Mouse (Mus musculus) CH12F3 (cell line): ENCODE measurements around the gene Grk5.

ENCODE experiments used
- in situ Hi-C: fragments of 300-500 bp; cut with MboI; formaldehyde crosslinking; loops from 2 replicates; pipeline ENCODE4 v1.14.3; 2020; ENCODE audit warnings: low sequenced_read_pairs

Gene Grk5

DNA sequence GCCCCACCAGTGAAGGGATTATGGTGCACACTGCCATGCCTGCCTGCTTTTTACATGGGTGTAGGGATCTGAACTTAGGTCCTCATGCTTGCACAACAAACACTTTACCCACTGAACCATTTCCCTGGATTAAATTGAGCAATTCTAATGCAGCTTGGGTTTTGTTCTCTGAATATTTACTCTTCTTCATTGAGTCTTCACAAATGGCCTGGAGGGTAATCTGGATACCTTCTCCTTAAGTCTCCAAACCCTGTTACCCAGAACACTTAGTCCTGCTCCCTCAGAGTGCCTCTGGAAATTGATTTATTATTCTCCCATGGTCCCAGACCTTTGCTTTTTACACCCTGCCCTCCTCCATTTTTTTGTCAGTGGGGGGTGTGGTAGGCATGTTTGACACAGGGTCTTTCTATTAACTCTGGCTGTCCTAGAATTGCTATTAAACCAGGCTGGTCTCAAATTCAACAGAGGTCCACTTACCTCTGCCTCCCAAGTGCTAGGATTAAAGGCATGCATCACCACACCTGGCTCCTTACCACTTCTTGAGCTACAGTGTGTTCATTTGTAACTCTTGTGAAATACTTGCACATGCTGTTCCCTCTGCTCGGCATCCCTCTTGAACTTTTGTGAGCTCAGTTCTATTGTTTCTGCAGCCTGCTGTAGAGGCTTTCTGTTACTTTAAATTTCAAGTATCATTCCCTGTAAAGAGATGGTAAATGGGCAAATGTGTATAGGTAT lies 82.9 kb downstream of the Grk5 start:
- in situ Hi-C loops = no loop called here

DNA sequence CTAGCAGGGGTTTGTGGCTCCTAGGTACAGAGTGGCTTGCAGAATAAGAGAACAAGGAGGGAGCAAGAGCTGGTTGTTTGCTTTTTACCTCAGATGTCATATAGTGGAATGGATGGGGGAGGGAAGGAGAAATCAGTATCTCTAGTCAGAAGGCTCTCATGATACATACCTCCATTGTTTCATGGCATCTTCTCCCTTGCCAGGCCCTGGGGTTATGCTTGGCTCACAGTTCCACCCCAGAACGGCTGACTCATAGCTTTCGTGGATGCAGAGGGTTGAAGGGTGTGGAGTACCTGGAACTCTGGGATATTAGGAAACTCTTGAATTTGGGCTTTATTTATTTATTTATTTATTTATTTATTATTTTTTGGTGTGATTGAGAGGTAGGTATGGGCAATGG lies 84.0 kb downstream of the Grk5 start:
- in situ Hi-C loops = no loop called here

DNA sequence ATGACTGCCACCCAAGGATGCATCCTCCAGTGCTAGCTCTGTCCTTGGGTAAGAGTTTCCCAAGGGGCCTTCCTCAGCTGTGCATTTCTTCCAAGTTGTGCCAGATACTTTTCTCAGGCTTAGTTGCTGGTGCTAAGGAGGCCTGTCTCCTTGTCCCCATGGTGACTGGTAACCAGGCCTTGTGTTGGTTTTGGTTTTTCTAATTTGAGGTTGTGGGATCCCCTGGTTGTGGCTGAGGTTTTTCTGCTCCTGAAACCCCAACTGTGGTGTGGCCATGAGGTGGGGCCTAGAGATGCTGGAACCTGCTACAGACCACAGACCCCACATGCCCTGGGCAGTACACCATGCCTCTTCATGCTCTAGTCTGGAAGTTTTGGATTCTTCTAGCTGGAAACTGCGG lies 90.0 kb downstream of the Grk5 start:
- in situ Hi-C loops = no loop called here

DNA sequence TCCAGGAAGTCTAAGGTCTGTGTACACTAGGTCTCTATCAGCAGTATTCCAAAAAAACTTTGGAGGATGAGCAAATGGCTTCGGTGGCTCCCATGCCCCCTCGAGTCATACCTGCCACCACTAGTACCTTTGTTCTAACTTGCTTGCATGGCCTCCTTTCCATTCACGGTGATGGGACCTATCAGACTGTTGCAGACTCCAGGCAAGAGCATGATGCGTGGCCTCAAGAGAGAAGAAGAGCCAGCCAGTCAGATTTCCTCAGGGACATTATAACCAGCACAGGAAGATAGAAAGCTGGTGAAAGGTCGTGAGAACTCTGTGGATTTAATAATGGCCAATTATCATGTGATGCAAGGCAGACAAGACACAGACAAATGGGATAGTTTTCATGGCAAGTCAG lies 91.8 kb downstream of the Grk5 start:
- in situ Hi-C loops = no loop called here

DNA sequence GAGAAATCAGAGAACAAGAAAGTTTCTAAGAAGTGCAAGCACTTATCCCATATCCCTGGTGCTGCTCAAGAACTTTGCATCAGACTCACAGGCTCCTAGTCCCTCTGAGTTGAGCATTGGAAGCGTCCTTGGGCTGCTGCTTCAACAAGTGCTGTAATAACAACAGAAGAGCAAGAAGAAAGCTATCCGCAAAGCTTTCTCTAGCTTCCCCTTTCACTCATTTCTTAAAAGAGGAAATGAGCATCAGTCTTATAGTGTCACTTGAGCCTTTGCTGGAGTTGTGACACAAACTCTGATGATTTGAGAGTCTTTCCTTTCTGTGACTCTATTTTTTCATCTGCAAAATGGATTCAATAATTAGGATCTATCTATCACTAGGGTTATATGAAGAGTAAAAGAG lies 92.3 kb downstream of the Grk5 start:
- in situ Hi-C loops = no loop called here

DNA sequence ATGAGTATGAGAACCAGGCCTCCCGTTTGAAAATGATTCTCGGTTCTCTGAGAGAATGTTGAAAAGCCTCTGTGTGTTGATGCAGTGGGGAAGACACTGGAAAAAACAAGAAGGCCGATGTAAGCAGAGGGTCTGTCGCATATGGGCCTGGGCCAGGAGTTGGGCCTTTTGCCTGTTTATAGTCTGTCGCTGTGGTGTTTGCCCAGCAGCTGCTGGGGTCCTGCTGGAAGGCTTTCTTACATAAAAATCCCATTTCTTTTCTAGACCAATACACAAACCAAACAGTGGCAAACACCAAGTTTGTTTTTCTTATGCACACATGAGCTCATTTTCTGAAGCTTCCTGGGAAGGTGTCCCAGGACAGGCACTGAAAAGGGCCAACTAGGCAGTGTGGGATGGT lies 100.2 kb downstream of the Grk5 start:
- in situ Hi-C loops = no loop called here

DNA sequence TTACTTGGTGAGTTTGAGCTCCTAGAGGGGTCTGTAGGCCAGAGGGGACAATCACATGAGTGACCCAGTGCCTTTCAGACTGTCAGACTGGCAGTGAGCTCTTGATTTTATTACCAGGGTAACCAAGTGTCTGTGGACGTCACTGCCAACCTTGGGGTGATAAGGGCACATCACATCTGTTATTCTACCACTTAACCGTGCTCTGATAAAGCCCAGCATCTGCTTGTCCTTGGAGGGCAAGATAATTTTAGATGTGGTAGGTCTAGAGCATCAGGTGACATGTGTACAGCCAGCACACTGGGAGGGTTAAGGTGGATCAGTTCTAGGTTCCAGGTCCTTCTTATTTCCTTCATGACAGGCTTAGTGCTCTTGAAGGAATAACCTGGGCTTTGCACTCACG lies 104.7 kb downstream of the Grk5 start:
- in situ Hi-C loops = no loop called here

DNA sequence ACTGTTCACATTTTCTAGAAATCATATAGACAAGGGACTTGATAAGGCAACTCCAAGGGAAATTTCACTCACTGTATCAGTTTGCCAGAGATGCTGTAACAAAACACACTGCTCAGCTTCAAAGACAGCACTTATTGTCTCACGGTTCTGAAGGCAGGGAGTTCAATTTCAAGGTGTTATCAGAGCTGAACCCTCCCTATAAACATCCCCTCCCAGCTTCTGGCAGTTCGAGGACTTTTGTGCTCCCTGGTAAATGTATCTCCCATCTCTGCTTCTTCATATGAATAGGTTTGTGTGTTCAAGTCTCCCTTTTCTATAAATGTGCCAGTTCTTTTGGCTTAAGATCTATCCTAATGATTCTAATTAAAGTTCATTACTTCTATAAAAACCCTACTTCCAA lies 105.3 kb downstream of the Grk5 start:
- in situ Hi-C loops = no loop called here

DNA sequence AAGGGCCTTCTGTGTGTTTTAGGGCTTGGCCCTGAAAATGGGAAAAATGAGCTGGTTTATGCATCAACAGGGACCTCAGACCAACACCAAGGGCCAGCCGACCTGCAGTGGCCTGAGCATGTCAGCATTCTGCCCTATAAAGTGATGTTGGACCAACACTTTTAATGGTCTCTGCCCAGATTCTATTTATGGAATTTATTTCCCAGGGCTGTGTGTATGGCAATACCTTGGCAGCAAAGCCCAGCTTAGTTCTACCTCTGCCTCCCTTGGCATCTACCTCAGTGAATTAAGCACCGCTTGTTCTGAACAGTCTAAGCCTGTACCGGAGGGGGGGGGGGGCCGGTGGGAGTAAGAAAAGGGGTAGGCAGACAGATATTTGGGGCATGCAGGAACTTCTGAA lies 108.2 kb downstream of the Grk5 start:
- in situ Hi-C loops = no loop called here

DNA sequence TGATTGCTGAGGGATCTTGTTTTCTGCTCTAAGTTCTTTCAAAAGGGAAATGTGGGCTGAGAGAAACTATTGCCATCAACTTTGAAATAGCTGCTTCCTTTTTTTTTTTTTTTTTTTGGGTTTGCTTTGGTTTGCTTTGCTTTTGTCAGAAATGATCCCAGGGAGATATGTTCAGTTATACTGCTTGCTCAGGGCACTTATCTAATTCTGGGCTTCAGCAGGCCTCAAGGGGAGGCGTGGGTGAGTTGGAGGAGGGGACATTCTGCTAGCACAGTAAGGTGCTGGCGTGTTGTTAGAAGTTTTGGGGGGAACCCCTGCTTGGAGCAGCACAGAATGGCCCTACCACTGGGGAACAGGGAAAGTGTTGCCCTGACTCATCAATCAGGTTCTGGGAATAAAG lies 110.1 kb downstream of the Grk5 start:
- in situ Hi-C loops = no loop called here

DNA sequence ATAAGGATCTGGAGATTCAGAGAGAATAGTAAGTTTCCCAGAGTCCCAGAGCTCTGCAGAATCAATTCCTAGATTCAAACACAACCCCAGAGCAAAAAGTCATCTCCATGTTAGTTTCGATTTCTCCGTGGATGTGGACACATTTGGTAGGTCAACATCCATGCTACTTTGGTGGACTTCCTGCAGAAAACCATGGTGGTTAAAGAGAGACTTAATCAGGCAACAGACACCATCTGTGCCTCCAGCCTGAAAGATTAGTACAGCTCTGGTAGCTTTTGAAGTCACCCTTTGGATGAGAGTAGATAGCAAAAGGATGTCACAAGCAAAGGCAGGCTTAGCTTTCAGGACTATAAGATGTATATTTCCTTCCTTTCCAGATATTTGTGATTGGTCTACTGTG lies 111.4 kb downstream of the Grk5 start:
- in situ Hi-C loops = no loop called here

DNA sequence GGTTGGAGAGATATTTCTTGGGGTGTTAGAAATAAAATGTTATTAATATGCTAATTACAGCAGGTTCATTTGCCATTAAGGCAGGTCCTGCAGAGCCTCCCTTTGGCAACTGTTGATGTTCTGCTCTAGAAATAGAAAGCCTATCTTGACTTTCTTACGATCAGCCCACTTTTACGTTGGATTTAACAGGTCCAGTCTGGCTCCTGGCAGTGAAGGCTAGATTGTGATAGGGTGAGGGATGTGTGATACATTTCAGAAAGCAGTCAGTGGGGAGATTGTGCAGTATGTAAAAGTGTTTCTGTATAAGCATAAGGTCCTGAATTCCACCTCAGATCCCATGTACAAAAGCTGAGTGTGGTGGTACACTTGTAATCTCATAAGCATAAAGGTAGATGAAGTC lies 119.7 kb downstream of the Grk5 start:
- in situ Hi-C loops = no loop called here

DNA sequence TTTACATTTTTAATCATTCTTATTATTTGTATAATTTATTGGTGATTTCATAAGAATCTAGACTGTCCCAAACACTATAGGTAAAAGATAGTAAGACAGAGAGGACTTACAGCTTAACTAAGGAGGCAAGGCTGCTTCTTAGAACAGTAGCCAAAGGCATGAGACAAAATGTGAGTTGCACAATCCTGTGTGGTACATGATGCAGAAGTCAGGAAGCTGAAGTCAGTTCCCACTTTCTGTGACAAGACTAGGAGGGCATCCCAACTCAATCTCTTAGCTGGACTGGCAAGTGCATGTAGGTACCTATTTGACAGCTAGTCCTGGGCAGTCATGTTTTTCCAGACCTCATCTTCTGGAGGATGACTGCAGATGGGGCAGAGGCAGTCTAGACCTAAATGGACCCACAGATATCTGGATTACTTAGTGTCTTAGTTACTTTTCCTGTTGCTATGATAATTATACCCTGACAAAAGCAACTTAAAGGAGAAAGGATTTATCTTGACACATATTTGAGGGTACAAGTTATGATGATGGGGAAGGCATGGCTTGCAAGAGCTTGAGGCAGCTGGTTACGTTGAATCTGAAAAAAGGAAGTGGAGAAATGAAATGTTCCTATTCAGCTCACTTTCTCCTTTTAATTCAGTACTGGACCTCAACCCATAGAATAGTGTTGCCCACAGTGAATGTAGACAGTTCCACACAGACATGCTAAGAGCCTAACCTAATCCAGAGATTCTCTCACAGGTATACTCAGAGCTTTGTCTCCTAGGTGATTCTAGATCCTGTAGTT lies 128.1 kb downstream of the Grk5 start:
- in situ Hi-C loops = no loop called here

DNA sequence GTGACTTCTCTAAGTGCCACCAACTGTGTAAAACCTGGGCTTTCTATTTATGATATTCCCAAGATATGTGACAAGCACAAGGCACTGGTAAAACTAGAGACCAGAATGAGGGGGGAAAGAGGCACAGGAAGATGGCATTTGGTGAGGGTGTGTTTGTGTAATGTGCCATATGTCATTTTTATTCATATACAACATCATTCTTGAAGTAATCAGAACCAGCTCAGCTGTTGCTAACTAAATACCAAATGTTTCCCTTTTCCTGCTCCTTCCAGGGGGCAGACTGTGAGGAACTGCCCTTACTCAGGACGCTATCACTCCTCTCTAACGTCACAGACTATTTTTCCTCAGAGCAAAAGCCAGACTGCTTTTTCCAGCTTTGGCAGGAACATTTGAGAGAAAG lies 132.0 kb downstream of the Grk5 start:
- in situ Hi-C loops = no loop called here

DNA sequence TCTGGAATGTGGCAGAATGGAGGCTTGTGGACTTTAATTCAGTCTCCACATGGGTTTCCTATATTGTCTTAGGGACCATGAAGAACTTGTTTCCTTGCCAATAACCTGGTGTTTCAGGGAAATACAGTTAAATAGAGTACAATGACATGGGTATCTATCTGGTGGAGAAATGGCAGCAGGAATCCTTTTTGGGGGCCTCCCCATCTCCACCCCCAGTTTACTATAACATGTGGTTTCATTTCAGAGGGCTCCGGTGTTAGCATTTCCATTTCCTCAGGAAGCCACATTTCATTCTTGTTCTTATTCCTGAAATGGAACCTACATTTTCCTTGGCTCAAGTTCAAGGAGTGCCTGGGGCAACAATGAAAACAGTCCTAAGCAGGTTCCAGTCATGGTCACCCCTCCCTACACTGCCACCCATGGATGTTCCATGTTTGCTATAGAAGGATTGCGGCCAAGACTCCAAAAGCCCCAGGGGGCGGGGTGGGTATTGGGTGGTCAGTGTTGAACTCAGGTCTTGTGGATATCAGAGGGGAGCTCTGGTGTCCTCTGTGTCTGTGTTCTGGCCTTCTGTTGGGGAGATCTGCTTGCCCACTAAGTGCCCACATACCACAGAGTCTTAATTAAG lies 132.5 kb downstream of the Grk5 start:
- in situ Hi-C loops = no loop called here

DNA sequence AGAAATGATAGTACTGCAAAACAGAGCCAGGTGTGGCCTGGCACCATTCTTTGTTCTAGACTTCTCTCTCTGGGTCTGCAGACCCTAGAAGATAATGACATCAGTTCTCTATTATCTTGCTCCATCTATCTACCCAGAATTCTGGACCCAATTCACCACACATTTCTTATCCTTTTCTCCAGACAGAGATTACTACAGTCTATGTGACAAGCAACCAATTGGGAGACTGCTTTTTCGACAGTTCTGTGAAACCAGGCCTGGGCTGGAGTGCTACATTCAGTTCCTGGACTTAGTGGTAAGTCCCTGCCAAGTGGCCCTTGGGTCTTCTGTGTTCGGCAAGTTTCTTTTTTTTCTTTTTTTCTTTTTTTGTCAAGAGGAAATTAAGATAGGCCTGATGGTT lies 142.0 kb downstream of the Grk5 start:
- in situ Hi-C loops = no loop called here

DNA sequence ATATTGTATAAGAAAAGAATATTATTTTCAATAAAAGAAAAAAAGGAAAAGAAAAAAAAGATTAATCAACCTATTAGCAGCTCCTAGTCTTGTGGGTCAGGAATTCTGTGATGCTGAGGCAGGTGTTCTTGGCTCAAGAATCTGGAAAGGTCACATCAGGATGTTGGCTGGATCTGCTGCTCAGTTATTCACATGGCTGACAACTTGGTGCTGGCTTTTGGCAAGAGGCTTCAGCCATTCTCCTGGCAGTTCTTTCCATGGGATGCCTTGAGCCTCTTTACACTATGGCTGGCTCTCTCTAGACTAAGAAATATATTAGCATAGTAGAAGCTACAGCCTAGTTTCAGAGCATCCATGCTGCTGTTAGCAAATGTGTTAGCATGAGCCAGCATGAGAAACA lies 149.6 kb downstream of the Grk5 start:
- in situ Hi-C loops = no loop called here

DNA sequence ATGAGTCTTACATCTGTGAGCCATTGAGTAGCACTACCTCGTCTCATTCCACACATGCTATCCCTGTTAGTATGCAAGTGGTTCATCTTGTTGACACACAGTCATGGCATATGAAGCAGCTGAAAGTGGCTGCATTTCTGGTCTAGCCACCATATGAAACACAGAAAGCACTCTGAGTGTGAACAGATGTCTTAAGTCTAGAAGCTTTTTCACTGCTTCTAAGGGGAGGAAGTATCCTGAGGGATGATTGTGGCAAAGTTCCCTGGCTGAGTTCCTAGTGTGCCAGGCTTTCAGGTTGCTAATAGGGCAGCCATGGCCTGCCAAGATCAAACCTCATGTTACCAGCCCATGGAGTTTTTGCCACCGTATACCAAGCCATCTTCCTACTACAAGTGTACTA lies 159.1 kb downstream of the Grk5 start:
- in situ Hi-C loops = no loop called here

DNA sequence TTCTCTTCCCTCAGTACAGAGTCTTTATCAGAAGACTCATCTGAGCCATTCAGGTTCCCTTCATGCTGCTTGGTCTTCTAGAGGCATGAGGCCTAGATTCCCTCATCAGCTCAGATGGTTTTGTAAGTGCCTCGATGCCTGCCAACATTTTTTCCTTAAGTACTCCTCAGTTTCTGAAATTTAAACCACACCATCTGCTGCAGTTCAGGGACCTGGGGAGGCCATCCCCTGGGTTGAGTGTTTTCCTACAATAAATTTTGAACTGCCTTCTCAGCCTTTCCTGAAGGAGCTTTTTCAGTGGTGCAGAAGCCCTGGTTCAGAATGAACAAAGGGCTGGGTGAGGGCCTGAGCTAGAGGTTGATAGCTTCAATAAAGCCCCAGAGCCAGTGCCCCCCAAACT lies 159.9 kb downstream of the Grk5 start:
- in situ Hi-C loops = no loop called here

DNA sequence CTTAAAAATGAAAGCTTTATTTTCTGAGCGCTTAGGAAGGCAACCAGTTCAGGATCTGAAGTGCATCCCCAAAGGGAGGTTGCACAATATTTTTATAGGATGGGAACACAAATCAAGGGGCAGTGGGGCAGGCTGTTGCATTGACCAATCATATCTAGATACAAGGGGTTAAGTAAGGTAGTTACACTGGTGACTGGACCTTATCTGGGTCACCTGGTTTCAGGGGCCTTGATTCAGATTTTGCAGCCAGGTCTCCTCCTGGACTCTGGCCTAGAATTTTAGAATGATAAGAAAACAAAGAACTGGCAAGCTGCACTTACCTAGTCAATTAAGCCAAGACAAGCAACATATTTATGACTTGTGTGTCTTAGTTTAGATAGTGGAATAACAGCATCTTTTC lies 161.6 kb downstream of the Grk5 start:
- in situ Hi-C loops = no loop called here

DNA sequence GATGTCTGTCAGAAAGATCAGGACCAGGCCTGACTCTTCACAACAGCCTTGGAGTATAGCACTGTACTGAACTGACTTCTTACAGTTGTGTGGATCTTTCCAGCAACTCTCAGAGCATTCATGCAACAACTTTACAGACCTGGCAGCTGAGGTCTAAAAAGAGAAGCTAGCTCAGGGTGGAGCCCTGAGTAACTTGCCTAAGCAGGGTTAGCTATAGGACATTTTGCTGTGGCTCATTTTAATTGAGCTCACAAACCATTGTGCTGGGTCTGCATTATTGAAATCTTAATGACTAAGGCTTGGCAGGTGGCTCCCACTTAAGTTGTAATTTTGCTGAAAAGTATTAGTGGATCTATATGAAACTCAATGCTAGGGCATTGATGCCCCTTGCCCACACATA lies 162.5 kb downstream of the Grk5 start:
- in situ Hi-C loops = no loop called here

DNA sequence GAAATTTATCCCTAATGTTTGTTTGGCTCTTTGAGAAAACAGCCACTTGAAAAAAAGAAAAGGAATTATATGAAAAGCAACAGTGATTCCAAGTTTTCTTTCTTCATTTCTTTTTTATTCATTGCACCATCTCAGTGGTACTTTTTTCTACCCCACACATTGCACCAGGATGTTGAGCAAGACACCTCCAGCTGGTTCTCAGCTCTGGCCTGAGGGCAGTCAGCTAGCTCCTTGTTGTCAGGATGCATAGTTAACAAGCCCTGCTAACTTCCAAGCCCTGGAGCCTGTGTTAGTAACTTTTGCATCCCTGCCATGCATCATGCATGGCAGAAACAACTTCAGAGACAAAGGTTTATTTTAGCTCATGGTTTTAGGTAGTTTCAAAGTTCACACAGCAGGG lies 163.2 kb downstream of the Grk5 start:
- in situ Hi-C loops = no loop called here
